Mouse (Mus musculus) hindbrain, embryonic 16.5 days (tissue): ENCODE measurements around the gene Gng2. TPM values are rescaled to one million over a fixed set of nuclear protein-coding genes. Genes with fewer than 3 reads are reported as not detected.

Experiments used
- polyA plus RNA-seq: library from polyadenylated mRNA; unstranded; fragments of >200 nt; fragmentation: Nextera tagmentation; extraction: Ambion mirVana; gene quantifications from 2 replicates; pipeline ENCODE4 v1.2.1, GENCODE M21; 2015

Gene Gng2
- polyA plus RNA-seq, 1 experiment from 2014 or later, result 362 TPM

Other genes starting within 250 kb of the Gng2 start
- 33.7 and 58.6 TPM in 2 replicates for gene Nid2, start 226.4 kb downstream of the Gng2 start, polyA plus RNA-seq
- 138 and 140 TPM in 2 replicates for gene Rtraf, start 153.8 kb downstream of the Gng2 start, polyA plus RNA-seq
- 12.1 and 12.6 TPM in 2 replicates for gene Saysd1, start 160.9 kb upstream of the Gng2 start, polyA plus RNA-seq
- 1.4 and 1.7 TPM in 2 replicates for gene Kcnk5, start 204.2 kb upstream of the Gng2 start, polyA plus RNA-seq